15 mouse cellular contexts compared by ENCODE assay signal in genomic region chr5:141561989-141562560, GRCm38 (mm10).
DNase-seq lines count a peak whose midpoint lies in the region; ATAC-seq and TF ChIP-seq lines count a peak whose summit lies in the region.
"Had no signal": no experiment of that assay in that cellular context is flagged by ENCODE, and none has a peak within 500 bp of the region (broad histone marks: within the 10 kb centered on the region; RNA-seq: fewer than 3 reads in every experiment).

No protein-coding gene starts in this region.

- H3K4me1 ChIP-seq in heart, embryonic 16.5 days (ENCODE audit: control insufficient read depth, insufficient read depth, low read length) = peaks cover 21% of the 10 kb centered on the region
- H3K4me1 ChIP-seq in embryonic facial prominence, embryonic 12.5 days = peaks cover 11% of the 10 kb centered on the region; the same call in 1 of the 2 replicates

- no peak for TF ChIP-seq CTCF in Patski (IDR thresholded peaks at IDR 0.05)

- H3K27me3 ChIP-seq in heart, embryonic 16.5 days (ENCODE audit: control insufficient read depth, insufficient read depth, low read length) = no peaks in the 10 kb centered on the region
- H3K27me3 ChIP-seq in Patski = no peaks in the 10 kb centered on the region
- H3K27me3 ChIP-seq in embryonic facial prominence, embryonic 12.5 days = no peaks in the 10 kb centered on the region

- H3K9me3 ChIP-seq in heart, embryonic 16.5 days (replicated peaks; ENCODE audit: control insufficient read depth, low read length) = peaks cover 5% of the 10 kb centered on the region
- H3K9me3 ChIP-seq in embryonic facial prominence, embryonic 12.5 days = no peaks in the 10 kb centered on the region
- H3K9me3 ChIP-seq: heart, embryonic 10.5 days had no signal

- CTCF ChIA-PET in Patski (lab: Charles Lee) = no interaction called here

- no peak overlapping the region for H3K4me2 ChIP-seq in heart, embryonic 16.5 days (ENCODE audit: low read depth, low read length)
- no peak overlapping the region for H3K4me2 ChIP-seq in embryonic facial prominence, embryonic 12.5 days (replicated peaks)
- H3K4me2 ChIP-seq: midbrain, embryonic 11.5 days had no signal

- WGBS in heart, embryonic 16.5 days = 21% methylated on average over 3 of the region's 3 CpGs
- WGBS in embryonic facial prominence, embryonic 12.5 days = 35% methylated on average over 3 of the region's 3 CpGs

- POLR2A ChIA-PET in Patski (lab: Charles Lee) = interaction anchor here (0.6 kb wide), 1 partner anchor 9 kb away, joined by 5 read pairs; no protein-coding TSS in a partner anchor

- in situ Hi-C loops in Patski (cut with MboI; ENCODE audit: low pct_unique_long_range_greater_than_20kb) = no loop called here

- peak overlapping the region; percentile 58; the same call in 1 of the 2 replicates for H3K27ac ChIP-seq in heart, embryonic 16.5 days (ENCODE audit: low read length)
- H3K27ac ChIP-seq in embryonic facial prominence, embryonic 12.5 days = no peak overlapping the region
- H3K27ac ChIP-seq: heart, embryonic 10.5 days had no signal

- H3K4me3 ChIP-seq in heart, embryonic 16.5 days (ENCODE audit: low read length) = no peak overlapping the region
- H3K4me3 ChIP-seq in embryonic facial prominence, embryonic 12.5 days = no peak overlapping the region
- H3K4me3 ChIP-seq: heart, embryonic 10.5 days had no signal

- no peak for DNase-seq in heart, postnatal 14 days
- peak; percentile 22 for DNase-seq in kidney, postnatal 14 days
- DNase-seq in kidney, adult 11 months = no peak
- DNase-seq in Patski (ENCODE audit: low read depth, low spot score) = peak; percentile 30
- no peak for DNase-seq in ovary, postnatal 36 days (ENCODE audit: low spot score)
- DNase-seq: adrenal gland, adult 2 months; cerebellum, adult 11-12 months; cerebellum, postnatal 36 days; liver, postnatal 0 days had no signal

- H3K36me3 ChIP-seq in heart, embryonic 16.5 days (ENCODE audit: control insufficient read depth, insufficient read depth) = peaks cover 2% of the 10 kb centered on the region; the same call in 1 of the 2 replicates
- no peaks in the 10 kb centered on the region for H3K36me3 ChIP-seq in embryonic facial prominence, embryonic 12.5 days
- H3K36me3 ChIP-seq: G1E; heart, embryonic 10.5 days had no signal

- no peak overlapping the region for H3K9ac ChIP-seq in heart, embryonic 16.5 days (ENCODE audit: low read length)
- H3K9ac ChIP-seq in embryonic facial prominence, embryonic 12.5 days = no peak overlapping the region
- H3K9ac ChIP-seq: liver, postnatal 0 days had no signal

- intact Hi-C loops in heart, postnatal 14 days (cut with DNase I) = no loop called here

- ATAC-seq in heart, embryonic 16.5 days (replicated peaks; ENCODE audit: extremely low read depth, insufficient read depth, low FRiP score) = 0 out of 2 replicates have a peak, but pooled peaks have one; percentile 60
- no peak for ATAC-seq in Patski
- ATAC-seq in embryonic facial prominence, embryonic 12.5 days (ENCODE audit: insufficient number of reproducible peaks, insufficient read depth, low FRiP score, low TSS enrichment) = peak; percentile 73; the same call in 1 of the 2 replicates
- ATAC-seq: forebrain, embryonic 14.5 days; liver, postnatal 0 days had no signal

Comparison
In these comparisons a context has a peak if more than half of its experiments do, and no peak if none do; other contexts are left out.
1. DNase-seq: peak in kidney, postnatal 14 days (single experiment) and Patski (single experiment); none in heart, postnatal 14 days (0 of 2), kidney, adult 11 months (single experiment) and ovary, postnatal 36 days (single experiment).